Mouse (Mus musculus): Measurements from ENCODE around the gene Hist1h2ae.
"Not testable (repeated sequence)": the region's sequence is repeated elsewhere in the genome, so short reads cannot be mapped to it uniquely, and the experiment has no call there.

The Hist1h2ae gene

DNA sequence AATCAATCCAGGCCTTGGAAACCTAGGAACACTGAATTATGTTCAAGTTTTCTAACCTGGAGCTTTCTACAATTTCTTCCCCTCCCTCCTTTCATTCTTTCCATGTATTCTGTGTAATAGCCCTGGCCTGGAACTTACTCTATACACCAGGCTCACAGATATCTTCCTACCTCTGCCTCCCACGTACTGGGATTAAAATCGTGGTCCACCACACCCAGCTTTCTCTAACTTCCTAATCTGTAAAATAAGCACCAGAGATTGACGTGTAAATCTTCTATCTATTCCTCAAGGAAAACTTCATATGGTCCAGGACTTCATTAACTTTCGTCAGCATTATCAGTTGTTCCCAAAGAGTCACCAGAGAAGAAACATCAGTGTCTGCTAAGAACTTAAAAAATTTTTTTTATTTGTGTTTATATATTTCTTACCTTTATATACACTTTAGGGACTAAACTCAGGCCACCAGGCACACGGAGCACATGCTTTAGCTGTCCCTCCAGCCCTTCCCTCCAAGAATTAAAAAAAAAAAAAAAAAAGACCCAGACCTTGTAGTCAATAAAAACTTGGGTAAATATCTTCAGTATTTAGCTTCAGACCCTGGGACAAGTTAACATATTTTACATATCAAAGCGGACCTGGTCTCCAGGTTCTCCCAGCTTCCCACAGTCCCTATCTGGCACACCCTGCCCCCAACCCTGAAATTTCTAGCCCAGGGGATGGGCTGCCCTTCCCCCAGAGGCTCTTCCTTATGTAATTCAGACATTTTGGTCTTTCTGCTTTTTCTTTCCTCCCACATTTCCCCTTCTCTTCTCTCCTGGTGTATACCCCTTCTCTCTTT, 11.4 kb upstream of the Hist1h2ae start:
- no peak for DNase-seq

DNA sequence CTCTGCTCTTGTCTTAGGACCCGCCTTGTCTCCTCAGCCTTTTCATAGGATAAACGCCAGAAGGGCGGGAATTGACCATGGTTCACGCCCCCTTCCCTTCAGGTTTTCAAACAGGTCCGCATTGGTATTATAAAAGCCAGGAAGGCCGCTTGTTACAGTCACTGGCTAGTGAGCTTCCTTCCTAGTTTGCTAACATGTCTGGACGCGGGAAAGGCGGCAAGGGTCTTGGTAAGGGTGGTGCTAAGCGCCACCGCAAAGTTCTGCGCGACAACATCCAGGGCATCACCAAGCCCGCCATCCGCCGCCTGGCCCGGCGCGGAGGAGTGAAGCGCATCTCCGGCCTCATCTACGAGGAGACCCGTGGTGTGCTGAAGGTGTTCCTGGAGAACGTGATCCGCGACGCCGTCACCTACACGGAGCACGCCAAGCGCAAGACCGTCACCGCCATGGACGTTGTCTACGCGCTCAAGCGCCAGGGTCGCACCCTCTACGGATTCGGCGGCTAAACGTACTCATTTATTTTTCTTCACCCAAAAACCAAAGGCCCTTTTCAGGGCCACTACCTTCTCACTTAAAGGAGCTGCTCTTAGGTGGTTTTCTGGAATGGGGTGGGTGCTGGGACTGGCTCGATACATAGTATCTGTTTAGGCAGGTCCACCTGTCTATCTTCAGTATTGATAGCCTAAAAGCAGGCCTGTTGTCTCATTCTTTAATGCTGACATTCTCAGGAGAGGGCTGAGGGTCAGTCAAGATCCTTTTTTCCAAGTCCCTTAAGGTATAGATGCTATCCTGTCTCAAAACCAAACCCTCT, 10.6 kb upstream of the Hist1h2ae start, which contains the start of gene Hist1h4d:
TSS of gene Hist1h4d (plus strand) at position 191 of the 811 bp plus-strand sequence.
- DNase-seq: peak; percentile 94

DNA sequence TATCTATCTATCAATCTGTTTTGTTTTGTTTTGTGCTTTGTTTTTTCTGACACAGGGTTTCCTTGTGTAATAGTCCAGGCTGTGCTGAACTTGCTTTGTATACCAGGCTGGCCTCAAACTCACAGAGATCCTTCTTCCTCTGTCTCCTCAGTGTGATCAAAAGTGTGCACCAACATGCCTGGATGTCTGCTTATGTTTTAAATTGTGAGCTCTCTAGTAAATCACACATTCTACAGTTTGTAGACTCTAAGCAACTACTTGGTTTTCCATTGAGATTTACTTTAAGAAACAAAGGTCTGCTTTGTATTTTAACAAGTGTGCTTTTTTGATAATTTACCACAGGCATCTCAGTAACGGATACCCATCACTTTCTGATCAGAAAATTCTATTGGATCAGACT, 6.8 kb upstream of the Hist1h2ae start:
- no peak for DNase-seq

DNA sequence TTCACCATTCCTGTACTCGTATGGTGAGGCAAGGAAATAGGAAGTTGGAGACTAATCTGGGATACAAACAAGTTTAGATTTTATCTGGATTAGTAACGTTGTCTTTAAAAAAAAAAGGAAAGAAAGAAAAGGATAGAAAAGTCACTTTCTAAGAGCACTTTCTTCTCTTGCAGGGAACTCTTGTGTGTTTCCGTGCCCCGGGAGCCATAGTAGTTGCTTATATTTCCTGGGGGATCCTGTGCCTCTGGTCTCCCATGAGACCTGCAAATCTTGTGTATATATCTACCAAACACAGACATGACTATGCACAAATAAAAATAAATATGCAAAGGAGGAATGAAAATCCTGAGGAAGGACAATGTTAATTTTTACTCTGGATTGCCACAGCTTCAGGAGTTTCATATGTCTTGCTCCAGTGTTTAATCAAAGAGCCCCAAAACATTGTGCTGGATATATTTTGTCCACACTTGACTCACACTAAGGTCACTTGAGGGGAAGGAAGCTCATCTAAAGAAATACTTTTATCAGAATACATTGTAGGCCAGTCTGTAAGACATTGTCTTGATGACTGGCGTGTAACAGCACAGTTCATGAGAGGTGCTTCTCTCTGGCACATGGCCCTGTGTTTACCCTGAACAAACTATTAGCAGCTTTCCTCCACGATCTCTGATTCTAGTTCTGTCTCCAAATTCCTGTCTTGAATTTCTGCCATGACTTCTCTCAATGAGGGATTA, 6.1 kb upstream of the Hist1h2ae start:
- DNase-seq: no peak

GRCm38 (mm10) chr13:23576351-23576881, 5.4 kb upstream of the Hist1h2ae start:
- no peak for DNase-seq

DNA sequence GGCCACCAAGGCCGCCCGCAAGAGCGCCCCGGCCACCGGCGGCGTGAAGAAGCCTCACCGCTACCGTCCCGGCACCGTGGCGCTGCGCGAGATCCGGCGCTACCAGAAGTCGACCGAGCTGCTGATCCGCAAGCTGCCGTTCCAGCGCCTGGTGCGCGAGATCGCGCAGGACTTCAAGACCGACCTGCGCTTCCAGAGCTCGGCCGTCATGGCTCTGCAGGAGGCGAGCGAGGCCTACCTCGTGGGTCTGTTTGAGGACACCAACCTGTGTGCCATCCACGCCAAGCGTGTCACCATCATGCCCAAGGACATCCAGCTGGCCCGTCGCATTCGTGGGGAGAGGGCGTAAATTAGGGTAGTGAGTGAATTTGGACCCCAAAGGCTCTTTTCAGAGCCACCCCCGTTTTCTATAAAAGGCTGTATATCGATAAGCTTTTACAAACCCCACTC, 4.9 kb upstream of the Hist1h2ae start:
- not testable (repeated sequence) for DNase-seq

- no peak for DNase-seq
Observed at GRCm38 (mm10) chr13:23575271-23575851, 4.3 kb upstream of the Hist1h2ae start, which contains the start of gene Hist1h3d. Gene Hist1h3d, plus strand, starts transcription at chr13:23575763.

- not testable (repeated sequence) for DNase-seq
Observed at GRCm38 (mm10) chr13:23574546-23575170, 3.6 kb upstream of the Hist1h2ae start.

GRCm38 (mm10) chr13:23573898-23574524, 3.0 kb upstream of the Hist1h2ae start, which contains the start of the genes Hist1h2bf and Hist1h2ad:
Gene Hist1h2bf, minus strand, starts transcription at chr13:23574196.
Gene Hist1h2ad, plus strand, starts transcription at chr13:23574381.
- DNase-seq: peak; percentile 93

GRCm38 (mm10) chr13:23573034-23573897, 2.2 kb upstream of the Hist1h2ae start:
- DNase-seq: not testable (repeated sequence)

DNA sequence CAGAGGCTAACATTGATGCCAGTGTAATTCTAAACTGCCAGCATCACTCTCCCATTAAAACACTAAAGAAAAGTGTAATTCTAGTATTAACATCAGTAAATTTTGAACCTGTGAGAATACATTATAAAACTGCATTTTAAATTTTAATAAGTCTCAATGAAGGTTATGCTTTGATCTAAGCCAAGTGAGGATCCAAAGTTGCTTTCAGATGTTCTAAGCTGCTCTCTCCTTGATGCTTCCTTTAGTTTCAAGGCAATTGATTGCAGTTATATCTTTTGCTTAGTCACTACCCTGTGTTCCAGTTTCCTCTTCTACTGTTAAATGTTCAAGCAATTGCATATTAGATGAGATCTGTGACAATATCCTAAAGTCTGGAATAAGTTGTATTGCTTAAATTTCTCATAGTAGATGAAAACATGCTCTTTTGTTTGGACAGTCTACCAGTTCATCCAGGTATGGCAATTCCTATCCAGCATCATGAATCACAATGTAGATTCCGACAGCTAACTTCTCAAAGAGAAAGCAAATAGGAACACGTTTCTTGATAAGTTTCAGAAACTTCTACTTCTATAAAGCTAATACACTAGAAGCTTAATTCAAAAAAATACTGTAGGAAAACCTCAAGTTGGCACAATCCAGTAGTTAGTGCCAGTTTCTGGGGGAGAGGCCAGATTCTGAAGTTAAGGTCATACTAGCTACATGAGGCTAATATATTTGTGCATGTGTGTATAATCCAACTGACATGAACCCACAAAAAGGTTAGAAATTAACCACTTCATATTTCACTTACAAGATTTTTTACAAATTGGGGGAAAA, 1.4 kb upstream of the Hist1h2ae start:
- DNase-seq: no peak

GRCm38 (mm10) chr13:23571504-23572217, 641 bp upstream of the Hist1h2ae start:
- not testable (repeated sequence) for DNase-seq

- not testable (repeated sequence) for DNase-seq
Observed at GRCm38 (mm10) chr13:23570261-23571021, 579 bp downstream of the Hist1h2ae start.

GRCm38 (mm10) chr13:23564482-23564881, 6.5 kb downstream of the Hist1h2ae start:
- DNase-seq: no peak

DNA sequence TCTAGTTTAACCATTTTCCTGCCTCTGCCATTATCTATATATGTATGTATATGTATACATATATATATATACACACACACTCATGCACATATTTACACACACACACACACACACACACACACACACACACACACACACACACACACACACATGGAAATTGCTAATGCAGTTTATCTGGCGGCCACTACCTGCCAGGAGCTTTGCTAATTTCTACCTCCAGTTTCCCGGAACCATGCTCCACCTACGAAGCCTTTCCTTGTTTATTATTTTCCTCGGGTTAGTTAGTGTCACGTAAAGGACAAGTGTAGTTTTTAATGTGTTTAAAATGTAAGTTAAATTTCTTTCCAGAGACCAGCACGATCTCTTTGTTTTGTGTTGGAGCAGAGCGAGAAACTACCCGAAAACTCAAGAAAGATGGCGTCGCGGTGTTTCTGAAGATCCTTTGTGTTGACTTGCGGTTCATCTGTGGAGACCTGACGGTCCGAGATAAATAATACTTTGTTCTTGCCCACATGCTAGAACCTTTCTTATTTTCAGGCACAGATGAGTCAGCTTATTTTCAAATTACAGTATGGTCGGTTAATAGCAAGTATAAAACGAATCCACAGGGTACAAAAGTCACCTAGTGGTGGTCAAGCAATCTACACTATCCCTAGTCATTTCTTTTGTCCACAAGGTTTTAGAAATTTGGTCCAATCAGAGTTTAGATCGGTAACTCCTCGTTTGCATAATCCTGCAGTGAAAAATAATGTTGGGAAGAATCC, 8.1 kb downstream of the Hist1h2ae start:
- DNase-seq: peak; percentile 51

GRCm38 (mm10) chr13:23561883-23562659, 8.9 kb downstream of the Hist1h2ae start, which contains the start of gene Hist1h3e:
Gene Hist1h3e, minus strand, starts transcription at chr13:23562369.
- DNase-seq: peak; percentile 95

Data from kidney, postnatal 10 days (tissue).